Mouse (Mus musculus): ENCODE results near the gene Tfpi2. TPM values are rescaled to one million over a fixed set of nuclear protein-coding genes. Genes with fewer than 3 reads are reported as not detected.
A peak's percentile ranks its signal among the peaks of the same experiment; 100 is the strongest.

Gene Tfpi2
- 0.42 and 1.6 TPM in 2 replicates for polyA plus RNA-seq (2015; fragmentation: Nextera tagmentation; extraction: Ambion mirVana)

DNA sequence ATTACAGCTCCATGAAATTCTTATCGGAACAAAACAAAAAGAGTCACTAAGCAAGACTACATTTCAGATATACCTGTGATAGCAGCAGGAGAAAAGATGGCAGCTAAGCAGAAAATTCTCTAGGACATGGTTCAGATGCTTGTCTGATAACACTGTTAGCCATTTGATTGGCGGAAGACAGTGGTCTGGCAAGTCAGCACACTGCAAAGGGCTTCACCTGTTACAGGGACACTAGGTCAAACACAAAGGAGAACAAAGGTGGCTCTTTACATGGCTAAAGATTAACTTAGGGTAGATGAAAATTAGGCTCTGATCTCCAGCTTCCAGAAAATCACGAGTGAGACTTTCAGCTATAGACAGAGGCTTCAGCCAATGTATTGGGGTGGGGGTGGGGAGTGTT lies at the start of gene Tfpi2:
Gene Tfpi2 (minus strand): TSS at position 170 of the 400 bp plus-strand sequence.
- ATAC-seq (ENCODE audit: low FRiP score): no peak
- no peaks in the 10 kb centered on the region for H3K4me1 ChIP-seq
- no peak within 1 kb of the TSS for H3K4me3 ChIP-seq (replicated peaks)
- WGBS: 90% methylated on average over 3 of the region's 3 CpGs
- H3K27ac ChIP-seq (replicated peaks): no peak within 1 kb of the TSS
- no peaks in the 10 kb centered on the region for H3K9me3 ChIP-seq (replicated peaks)
- H3K27me3 ChIP-seq (replicated peaks): no peaks in the 10 kb centered on the region
- no peak within 1 kb of the TSS for H3K9ac ChIP-seq (replicated peaks)
- no peak within 1 kb of the TSS for H3K4me2 ChIP-seq
- no peaks in the 10 kb centered on the region for H3K36me3 ChIP-seq

DNA sequence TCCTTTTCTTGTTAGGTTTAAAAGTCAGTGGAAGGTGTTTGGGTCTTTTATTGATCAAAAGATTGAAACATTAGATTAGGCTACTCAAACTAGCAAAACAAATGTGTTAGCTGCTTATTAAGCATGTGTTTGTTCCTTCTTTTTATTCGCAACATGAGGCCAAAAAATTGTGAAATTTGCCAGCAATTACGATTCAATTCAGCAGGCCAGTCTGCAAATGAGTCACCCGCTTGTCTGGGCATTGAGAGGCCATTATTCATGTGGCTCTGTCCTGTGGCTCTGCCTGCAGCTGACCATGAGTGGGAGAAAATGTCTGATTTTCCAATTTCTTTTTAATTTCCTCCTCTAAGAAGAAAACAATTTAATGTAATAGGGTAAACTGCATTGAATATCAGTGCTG lies 42.2 kb upstream of the Tfpi2 start:
- Histone ChIP-seq H3K9ac (replicated peaks) (no peak overlapping the region), H3K27me3 (replicated peaks) (no peaks in the 10 kb centered on the region), H3K4me3 (replicated peaks) (no peak overlapping the region), H3K36me3 (no peaks in the 10 kb centered on the region), H3K4me1 (no peaks in the 10 kb centered on the region), H3K4me2 (no peak overlapping the region), H3K27ac (replicated peaks) (no peak overlapping the region), H3K9me3 (replicated peaks) (no peaks in the 10 kb centered on the region)
- ATAC-seq (ENCODE audit: low FRiP score): no peak
- WGBS: 83% methylated on average over 3 of the region's 3 CpGs

DNA sequence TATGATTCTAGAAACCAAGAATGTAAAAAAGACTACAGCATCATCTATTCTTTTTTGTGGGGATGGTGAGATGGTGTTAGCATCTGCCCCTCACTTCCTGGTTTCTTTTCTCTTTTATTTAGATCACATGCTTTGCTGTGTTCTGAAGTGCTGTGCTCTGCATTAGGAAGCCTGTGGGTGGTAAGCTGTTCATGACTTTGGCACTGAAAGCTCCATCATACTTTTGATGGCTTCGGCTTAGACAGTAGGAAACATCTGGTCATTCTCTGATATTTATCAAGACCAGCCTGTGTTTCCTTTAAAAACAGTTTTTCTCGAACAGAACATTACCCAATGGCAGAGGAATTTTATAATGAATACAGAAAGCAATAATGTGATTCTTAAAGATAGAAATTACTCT lies 37.6 kb upstream of the Tfpi2 start:
- WGBS: 73% methylated on average over 2 of the region's 2 CpGs
- H3K9me3 ChIP-seq (replicated peaks): no peaks in the 10 kb centered on the region
- no peaks in the 10 kb centered on the region for H3K4me1 ChIP-seq
- H3K36me3 ChIP-seq: no peaks in the 10 kb centered on the region
- ATAC-seq (ENCODE audit: low FRiP score): no peak
- H3K27me3 ChIP-seq (replicated peaks): no peaks in the 10 kb centered on the region
- no peak overlapping the region for H3K27ac ChIP-seq (replicated peaks)
- no peak overlapping the region for H3K9ac ChIP-seq (replicated peaks)
- no peak overlapping the region for H3K4me3 ChIP-seq (replicated peaks)
- no peak overlapping the region for H3K4me2 ChIP-seq

DNA sequence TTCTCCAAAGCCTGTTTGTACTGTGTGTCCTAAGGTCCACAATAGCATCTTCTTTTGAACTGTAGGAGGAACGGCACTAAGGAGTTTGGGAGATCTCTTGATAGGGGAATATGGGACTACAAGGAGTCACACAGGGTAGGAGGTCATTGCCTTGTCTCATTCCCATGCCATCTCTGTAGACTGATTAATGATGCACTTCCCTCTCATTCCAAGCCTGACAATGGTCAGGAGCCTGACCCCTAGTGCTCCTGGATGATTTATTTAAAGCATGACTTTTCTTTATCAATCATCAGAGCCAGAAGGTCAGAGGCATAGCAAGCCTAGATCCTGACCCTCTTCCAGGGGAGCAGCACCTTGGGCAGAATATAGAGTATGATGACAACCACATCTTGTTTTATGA lies 33.9 kb upstream of the Tfpi2 start:
- WGBS: 47% methylated on average over 1 of the region's 1 CpGs
- Histone ChIP-seq H3K4me3 (replicated peaks) (no peak overlapping the region), H3K4me2 (no peak overlapping the region), H3K36me3 (no peaks in the 10 kb centered on the region), H3K9me3 (replicated peaks) (no peaks in the 10 kb centered on the region), H3K27ac (replicated peaks) (no peak overlapping the region), H3K4me1 (no peaks in the 10 kb centered on the region), H3K27me3 (replicated peaks) (no peaks in the 10 kb centered on the region), H3K9ac (replicated peaks) (no peak overlapping the region)
- no peak for ATAC-seq (ENCODE audit: low FRiP score)

DNA sequence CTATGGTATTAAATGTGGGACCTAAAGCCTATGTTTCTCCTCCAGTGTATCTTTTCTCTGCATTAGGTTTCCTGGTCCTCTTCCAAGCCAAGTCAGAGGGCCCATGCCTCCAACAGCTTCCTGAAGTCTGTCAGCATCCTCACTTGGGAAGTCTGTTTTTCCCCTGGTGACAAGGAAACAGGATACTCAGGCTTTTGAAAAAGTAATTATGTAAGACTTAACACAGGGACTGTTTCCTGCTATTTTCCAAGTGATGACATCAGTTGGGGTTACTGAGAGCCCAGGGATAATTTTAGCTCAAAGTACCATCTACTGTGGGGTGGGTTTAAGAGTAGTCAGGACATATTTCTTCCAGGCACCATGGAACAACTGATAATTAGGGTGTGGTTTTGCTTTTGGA lies 20.8 kb upstream of the Tfpi2 start:
- Histone ChIP-seq H3K4me2 (no peak overlapping the region), H3K9me3 (replicated peaks) (no peaks in the 10 kb centered on the region), H3K36me3 (no peaks in the 10 kb centered on the region), H3K9ac (replicated peaks) (no peak overlapping the region), H3K4me3 (replicated peaks) (no peak overlapping the region), H3K27ac (replicated peaks) (no peak overlapping the region), H3K4me1 (no peaks in the 10 kb centered on the region), H3K27me3 (replicated peaks) (no peaks in the 10 kb centered on the region)
- no peak for ATAC-seq (ENCODE audit: low FRiP score)

DNA sequence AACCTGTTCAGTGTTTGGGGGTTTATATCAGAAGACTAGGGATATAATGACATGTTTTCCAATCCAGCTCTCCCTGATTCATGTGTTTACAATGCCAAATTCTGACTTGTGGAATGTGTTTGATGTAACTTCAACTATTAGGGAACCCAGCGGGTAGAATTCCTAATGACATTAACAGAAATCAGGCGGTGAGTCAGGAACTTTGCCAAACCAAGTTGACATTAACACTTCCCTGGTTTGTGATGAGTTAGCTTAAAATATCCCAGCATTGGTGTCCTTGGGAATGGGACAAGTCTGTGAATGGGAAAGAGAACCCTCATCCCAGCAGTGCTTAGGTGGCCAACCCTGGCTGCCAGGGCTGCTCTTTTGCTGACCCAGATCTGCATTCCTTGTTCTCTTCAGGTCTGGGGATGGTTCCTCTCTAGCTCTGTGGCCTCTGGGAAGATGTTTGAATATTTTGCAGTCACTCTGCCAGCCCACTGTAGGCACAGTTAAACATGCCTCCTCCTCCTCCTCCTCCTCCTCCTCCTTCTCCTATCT lies 19.9 kb upstream of the Tfpi2 start:
- H3K36me3 ChIP-seq: no peaks in the 10 kb centered on the region
- WGBS: 82% methylated on average over 2 of the region's 2 CpGs
- H3K4me1 ChIP-seq: peaks cover 4% of the 10 kb centered on the region

DNA sequence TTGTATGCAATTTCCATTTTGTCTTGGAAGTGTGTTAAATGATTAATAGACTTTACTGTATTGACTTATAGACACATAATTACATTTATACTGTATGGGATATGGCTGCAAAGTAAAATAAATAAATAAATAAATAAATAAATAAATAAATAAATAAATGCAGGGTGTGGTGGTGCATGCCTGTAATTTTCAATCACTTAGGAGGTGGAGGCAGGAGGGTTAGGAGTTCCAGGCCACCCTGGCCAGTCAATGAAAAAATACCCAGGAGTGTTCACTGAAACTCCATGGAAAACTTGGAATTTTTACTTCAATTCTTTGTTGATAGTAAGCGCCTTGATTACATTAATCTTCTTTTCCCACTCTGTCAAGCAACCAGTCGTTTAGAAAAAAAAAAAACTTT lies 16.1 kb upstream of the Tfpi2 start:
- peaks cover 4% of the 10 kb centered on the region for H3K4me1 ChIP-seq
- no peak overlapping the region for H3K4me2 ChIP-seq
- no peak for ATAC-seq (ENCODE audit: low FRiP score)
- no peak overlapping the region for H3K9ac ChIP-seq (replicated peaks)
- no peaks in the 10 kb centered on the region for H3K9me3 ChIP-seq (replicated peaks)
- 72% methylated on average over 2 of the region's 2 CpGs for WGBS
- no peaks in the 10 kb centered on the region for H3K27me3 ChIP-seq (replicated peaks)
- H3K36me3 ChIP-seq: no peaks in the 10 kb centered on the region
- H3K27ac ChIP-seq (replicated peaks): no peak overlapping the region
- H3K4me3 ChIP-seq (replicated peaks): peak overlapping the region; percentile 35; the same call in 1 of the 2 replicates

More for the DNA sequence above, 19.9 kb upstream of the Tfpi2 start:
- Histone ChIP-seq H3K9ac (replicated peaks) (no peak overlapping the region), H3K4me3 (replicated peaks) (no peak overlapping the region), H3K4me2 (no peak overlapping the region), H3K27me3 (replicated peaks) (no peaks in the 10 kb centered on the region), H3K9me3 (replicated peaks) (no peaks in the 10 kb centered on the region), H3K27ac (replicated peaks) (no peak overlapping the region)
- ATAC-seq (ENCODE audit: low FRiP score): no peak

DNA sequence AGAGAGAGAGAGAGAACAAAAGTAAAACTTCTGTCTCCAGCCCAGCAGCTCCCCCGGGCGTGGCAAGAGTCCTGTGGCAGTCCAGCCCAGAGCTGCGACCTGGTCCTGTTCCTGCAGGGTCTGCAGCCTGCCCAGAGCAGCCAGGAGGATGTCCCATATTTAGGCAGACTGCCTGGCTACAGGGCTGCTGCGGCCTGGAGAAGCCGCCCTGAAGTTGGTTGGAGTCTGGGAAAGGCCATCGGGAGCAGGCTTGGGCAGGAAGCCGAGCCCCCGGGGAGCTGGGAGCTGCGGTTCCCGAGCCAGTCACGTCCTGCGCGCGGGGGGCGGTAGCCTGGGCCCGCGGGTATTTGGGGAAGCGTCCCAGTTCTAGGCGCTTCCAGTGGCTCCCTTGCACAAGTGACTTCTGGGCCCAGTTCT lies 15.2 kb upstream of the Tfpi2 start, which contains the start of gene Gng11:
Gene Gng11 (plus strand): TSS at position 15 of the 417 bp plus-strand sequence.
- 2% methylated on average over 19 of the region's 19 CpGs for WGBS

DNA sequence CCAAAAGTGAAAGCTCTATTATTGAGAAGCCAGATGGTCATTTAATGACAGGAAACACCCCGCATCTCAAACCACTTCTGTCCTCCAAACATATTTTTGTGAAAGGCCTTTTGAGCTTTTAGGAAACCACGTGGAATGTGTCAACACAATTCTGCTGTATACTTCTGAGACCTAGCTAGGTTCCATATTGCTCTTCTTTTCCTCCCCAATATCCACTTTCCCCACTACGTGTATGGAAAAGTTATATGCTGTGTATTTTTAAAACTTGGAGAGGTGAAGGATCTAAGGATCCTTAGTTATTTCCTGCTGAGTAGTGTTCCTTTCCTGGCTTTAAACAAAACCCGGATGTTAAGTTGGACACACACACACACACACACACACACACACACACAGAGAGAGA lies 14.7 kb upstream of the Tfpi2 start:
- no peak overlapping the region for H3K9ac ChIP-seq (replicated peaks)
- 61% methylated on average over 4 of the region's 4 CpGs for WGBS
- H3K4me2 ChIP-seq: peak overlapping the region; percentile 55; the same call in 1 of the 2 replicates
- H3K27me3 ChIP-seq (replicated peaks): no peaks in the 10 kb centered on the region
- peaks cover 4% of the 10 kb centered on the region for H3K4me1 ChIP-seq
- no peak for ATAC-seq (ENCODE audit: low FRiP score)
- no peaks in the 10 kb centered on the region for H3K36me3 ChIP-seq
- no peak overlapping the region for H3K4me3 ChIP-seq (replicated peaks)
- H3K9me3 ChIP-seq (replicated peaks): no peaks in the 10 kb centered on the region
- H3K27ac ChIP-seq (replicated peaks): 0 out of 2 replicates have a peak overlapping the region, but pooled peaks have one; percentile 18

More for the DNA sequence above, 15.2 kb upstream of the Tfpi2 start, which contains the start of gene Gng11:
- no peaks in the 10 kb centered on the region for H3K36me3 ChIP-seq
- no peaks in the 10 kb centered on the region for H3K27me3 ChIP-seq (replicated peaks)
- ATAC-seq (ENCODE audit: low FRiP score): peak; percentile 68; the same call in 1 of the 2 replicates
- H3K9ac ChIP-seq (replicated peaks): peak within 1 kb of the TSS; percentile 34; the same call in 1 of the 2 replicates
- peaks cover 4% of the 10 kb centered on the region for H3K4me1 ChIP-seq
- peak within 1 kb of the TSS; percentile 55 for H3K4me2 ChIP-seq
- H3K4me3 ChIP-seq (replicated peaks): peak within 1 kb of the TSS; percentile 35
- H3K27ac ChIP-seq (replicated peaks): peak within 1 kb of the TSS; percentile 66; the same call in 1 of the 2 replicates
- no peaks in the 10 kb centered on the region for H3K9me3 ChIP-seq (replicated peaks)

DNA sequence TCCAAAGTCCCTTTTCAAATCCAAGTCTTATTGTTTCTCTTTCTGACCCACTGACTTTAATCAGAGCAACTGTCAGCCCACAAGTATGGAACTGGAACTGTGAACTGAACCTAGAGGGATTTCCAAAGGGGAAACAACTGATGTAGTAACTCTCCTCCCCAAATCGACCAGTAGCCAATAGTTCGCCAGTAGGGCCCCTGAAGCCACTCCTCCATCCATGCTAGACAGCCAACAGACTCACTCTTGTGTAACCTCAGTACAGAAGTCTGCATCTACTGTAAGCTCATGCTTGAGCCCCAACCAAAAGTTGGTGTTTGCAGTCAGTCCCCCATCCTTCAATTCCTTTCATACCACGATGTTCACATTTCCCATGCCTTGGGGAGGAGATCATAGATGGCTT lies 12.0 kb upstream of the Tfpi2 start:
- no peak overlapping the region for H3K4me2 ChIP-seq
- no peaks in the 10 kb centered on the region for H3K9me3 ChIP-seq (replicated peaks)
- peaks cover 4% of the 10 kb centered on the region for H3K4me1 ChIP-seq
- no peak overlapping the region for H3K4me3 ChIP-seq (replicated peaks)
- H3K27me3 ChIP-seq (replicated peaks): no peaks in the 10 kb centered on the region
- no peak for ATAC-seq (ENCODE audit: low FRiP score)
- no peak overlapping the region for H3K27ac ChIP-seq (replicated peaks)
- WGBS: 82% methylated on average over 3 of the region's 3 CpGs
- no peaks in the 10 kb centered on the region for H3K36me3 ChIP-seq
- H3K9ac ChIP-seq (replicated peaks): no peak overlapping the region

DNA sequence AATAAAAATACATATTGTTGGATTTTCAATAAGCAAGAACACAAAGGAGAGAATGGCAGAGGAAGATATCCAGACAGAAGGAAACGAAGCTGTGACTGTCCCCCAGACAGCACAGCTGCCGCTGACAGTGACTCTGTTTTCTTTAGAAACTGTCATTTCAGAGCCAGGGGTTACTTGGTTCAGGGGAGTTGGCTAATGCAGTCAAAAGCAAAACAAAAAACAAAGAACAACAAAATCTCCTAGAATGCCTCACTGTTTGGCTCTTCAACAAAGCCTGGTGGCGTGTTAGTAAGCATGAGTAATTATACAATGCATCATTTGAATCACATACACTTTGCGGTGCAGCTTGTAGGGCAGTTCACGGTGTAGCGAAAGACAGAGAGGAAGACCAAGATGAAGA lies 10.6 kb upstream of the Tfpi2 start:
- ATAC-seq (ENCODE audit: low FRiP score): no peak
- WGBS: 60% methylated on average over 6 of the region's 6 CpGs
- Histone ChIP-seq H3K9me3 (replicated peaks) (no peaks in the 10 kb centered on the region), H3K27ac (replicated peaks) (no peak overlapping the region), H3K4me3 (replicated peaks) (no peak overlapping the region), H3K36me3 (no peaks in the 10 kb centered on the region), H3K4me1 (peaks cover 4% of the 10 kb centered on the region), H3K27me3 (replicated peaks) (no peaks in the 10 kb centered on the region), H3K4me2 (no peak overlapping the region), H3K9ac (replicated peaks) (no peak overlapping the region)

DNA sequence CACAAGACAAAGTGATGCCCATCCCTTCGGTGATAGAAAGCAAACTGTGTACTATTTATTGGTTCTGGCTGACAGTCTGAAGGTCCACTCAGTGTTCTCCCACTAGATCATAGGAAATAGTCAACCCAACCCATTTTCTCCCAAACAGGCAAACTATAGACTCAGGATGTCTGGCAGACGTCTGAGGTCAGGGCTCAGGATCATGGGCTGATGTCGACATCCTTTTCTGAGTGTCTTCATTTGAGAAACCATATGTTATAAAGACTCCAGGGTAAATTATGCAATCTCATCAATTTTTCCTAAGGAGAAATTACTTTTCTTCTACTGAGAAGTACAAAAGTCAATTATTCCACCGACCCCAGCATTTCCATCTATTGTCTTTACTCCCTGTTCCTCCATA lies 9.4 kb upstream of the Tfpi2 start:
- Histone ChIP-seq H3K36me3 (no peaks in the 10 kb centered on the region), H3K9me3 (replicated peaks) (no peaks in the 10 kb centered on the region), H3K4me1 (no peaks in the 10 kb centered on the region), H3K27ac (replicated peaks) (no peak overlapping the region), H3K4me2 (no peak overlapping the region), H3K27me3 (replicated peaks) (no peaks in the 10 kb centered on the region), H3K9ac (replicated peaks) (no peak overlapping the region), H3K4me3 (replicated peaks) (no peak overlapping the region)
- ATAC-seq (ENCODE audit: low FRiP score): no peak
- WGBS: 81% methylated on average over 4 of the region's 4 CpGs

All from neural tube, embryonic 15.5 days (tissue).